In the genomic region with DNA sequence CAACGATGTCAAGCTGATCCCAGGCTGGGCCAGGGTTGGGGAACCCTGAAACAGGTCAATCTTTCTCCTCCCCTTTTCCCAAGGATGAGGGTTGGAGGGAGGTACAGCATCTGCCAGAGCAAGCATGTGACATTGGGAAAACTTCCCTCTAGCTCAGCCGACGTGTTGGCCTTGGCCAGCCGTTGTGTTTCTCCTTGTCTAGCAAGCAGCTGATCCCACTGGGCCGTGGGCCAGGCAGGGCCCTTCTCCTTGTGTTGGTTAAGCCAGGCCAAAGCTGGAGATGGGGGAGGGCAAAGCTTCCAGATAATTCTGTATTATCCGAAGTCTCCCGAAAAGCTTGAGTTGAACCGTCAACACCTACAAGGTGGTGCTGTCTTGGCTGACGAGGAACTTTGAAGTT, we compare ENCODE assay signal across 13 mouse cellular contexts. TPM values are rescaled to one million over a fixed set of nuclear protein-coding genes. Genes with fewer than 3 reads are reported as not detected.
DNase-seq lines count a peak whose midpoint lies in the region; TF ChIP-seq lines count a peak whose summit lies in the region.
"Had no signal": no experiment of that assay in that cellular context is flagged by ENCODE, and none has a peak within 500 bp of the region (broad histone marks: within the 10 kb centered on the region; RNA-seq: fewer than 3 reads in every experiment).

No protein-coding gene starts in this region.

- H3K4me3 ChIP-seq in heart, adult 2 months = no peak overlapping the region
- H3K4me3 ChIP-seq: forebrain, embryonic 15.5 days; heart, embryonic 13.5 days; myocyte had no signal

- peaks cover 5% of the 10 kb centered on the region; the same call in 1 of the 2 replicates for H3K4me1 ChIP-seq in heart, adult 2 months (ENCODE audit: control insufficient read depth, insufficient read depth, low read length)

- no peak for TF ChIP-seq POLR2A in heart, adult 2 months (IDR thresholded peaks at IDR 0.05; ENCODE audit: insufficient read depth, low read depth, low read length)

- no peaks in the 10 kb centered on the region; the same call in 1 of the 2 replicates for H3K27me3 ChIP-seq in heart, adult 2 months (ENCODE audit: control insufficient read depth, insufficient read depth, low read length)
- H3K27me3 ChIP-seq: forebrain, embryonic 15.5 days had no signal

- WGBS in heart, adult 2 months = 35% methylated on average over 9 of the region's 9 CpGs

- intact Hi-C loops in heart, adult 2 months (cut with DNase I) = loop anchor here (10.0 kb wide), 1 partner anchor 779 kb away; no protein-coding TSS in a partner anchor
- intact Hi-C loops in heart, postnatal 25 days (cut with DNase I) = no loop called here
- intact Hi-C loops in heart, postnatal 10 days (cut with DNase I) = no loop called here

- H3K79me2 ChIP-seq in heart, adult 2 months (replicated peaks; ENCODE audit: control insufficient read depth, insufficient read depth, low read length) = no peaks in the 10 kb centered on the region

- H3K27ac ChIP-seq in heart, adult 2 months = no peak overlapping the region
- H3K27ac ChIP-seq: forebrain, embryonic 15.5 days; heart, embryonic 13.5 days had no signal

- no peak overlapping the region for H3K9ac ChIP-seq in heart, adult 2 months (ENCODE audit: low read depth, low read length)
- H3K9ac ChIP-seq: forebrain, embryonic 15.5 days; heart, embryonic 13.5 days had no signal

- TF ChIP-seq CTCF in heart, adult 2 months (IDR thresholded peaks at IDR 0.05) = no peak

- peak; percentile 68 for TF ChIP-seq EP300 in heart, adult 2 months (IDR thresholded peaks at IDR 0.05; ENCODE audit: insufficient read depth, low read depth, low read length)

- no peaks in the 10 kb centered on the region for H3K36me3 ChIP-seq in heart, adult 2 months (ENCODE audit: control insufficient read depth, insufficient read depth, low read length)
- H3K36me3 ChIP-seq: forebrain, embryonic 15.5 days; heart, embryonic 13.5 days had no signal

- peak; percentile 41 to 65 for DNase-seq in heart, adult 2 months
- DNase-seq in heart, postnatal 25 days (ENCODE audit: low spot score) = no peak
- DNase-seq in adipocyte (ENCODE audit: low spot score) = peak; percentile 76
- peak; percentile 53 for DNase-seq in adrenal gland, postnatal 14 days
- peak; percentile 70 to 71 for DNase-seq in heart, postnatal 10 days
- no peak for DNase-seq in B cell, adult 2 months
- DNase-seq in retina, embryonic 14.5 days (ENCODE audit: low spot score) = no peak
- no peak for DNase-seq in kidney, postnatal 25 days
- DNase-seq: cerebellum, adult 11-12 months; kidney, adult 18-20 months had no signal

RNA-seq across cellular contexts. Expression of gene Clic6, which starts 30.6 kb away (rescaled TPM):
- total RNA-seq in heart, adult 2 months (2021) = under 1 TPM; 0.07 to 0.18 TPM
- polyA plus RNA-seq in heart, adult 2 months (2012; rRNA removed) = 0.09 and 0.92 TPM in 2 replicates
- total RNA-seq in heart, postnatal 25 days (2021) = under 1 TPM; 0.11 to 0.21 TPM
- total RNA-seq in adrenal gland, postnatal 14 days (2021) = 0.34 and 0.70 TPM in 2 replicates
- total RNA-seq in heart, postnatal 10 days (2021) = under 1 TPM; 0.12 to 0.29 TPM
- polyA plus RNA-seq: myocyte had no signal

RNA-seq across cellular contexts. Expression of gene Rcan1, which starts 45.5 kb away (rescaled TPM):
- total RNA-seq in heart, adult 2 months (2021) = 100 to 1,000 TPM in 1 of 2 experiments, 10 to 100 TPM in 1; 63.0 to 112 TPM
- 40.7 and 61.8 TPM in 2 replicates for polyA plus RNA-seq in heart, adult 2 months (2012; rRNA removed)
- total RNA-seq in heart, postnatal 25 days (2021) = 10 to 100 TPM; 48.8 to 97.8 TPM
- 16.6 and 16.9 TPM in 2 replicates for total RNA-seq in adrenal gland, postnatal 14 days (2021)
- total RNA-seq in heart, postnatal 10 days (2021) = 10 to 100 TPM; 87.4 to 90.2 TPM

Comparison
In these comparisons a context has a peak if more than half of its experiments do, and no peak if none do; other contexts are left out.
1. DNase-seq: peak in heart, adult 2 months (2 of 2), adipocyte (single experiment), adrenal gland, postnatal 14 days (single experiment) and heart, postnatal 10 days (2 of 2); none in heart, postnatal 25 days (single experiment), B cell, adult 2 months (0 of 2), retina, embryonic 14.5 days (single experiment) and kidney, postnatal 25 days (0 of 2).